Mouse (Mus musculus): ENCODE data around the gene Peg3.
"Not testable (repeated sequence)": the region's sequence is repeated elsewhere in the genome, so short reads cannot be mapped to it uniquely, and the experiment has no call there.

Peg3 gene

DNA sequence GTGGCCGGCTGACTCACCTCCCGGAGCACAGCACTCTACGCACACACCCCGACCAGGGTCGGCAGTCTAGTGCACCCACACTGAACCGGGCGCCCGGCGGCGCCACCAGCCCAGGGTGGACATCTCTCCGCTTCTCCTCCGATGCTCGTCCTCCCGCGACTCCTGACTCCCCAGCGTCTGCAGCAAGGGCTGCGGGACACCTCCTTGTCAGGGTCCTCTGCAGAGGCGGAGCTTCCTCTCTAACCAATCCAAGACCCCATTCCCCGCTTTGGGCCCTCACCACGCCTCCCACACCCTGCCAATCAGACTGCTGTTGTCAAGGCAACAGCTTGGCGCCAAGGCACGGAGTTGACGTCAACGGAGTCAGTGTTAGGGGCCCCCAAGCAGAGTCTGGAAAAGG, at the start of gene Peg3, which contains the start of gene Usp29:
Gene Peg3, minus strand, starts transcription at position 191 of the 400 bp plus-strand sequence.
Gene Usp29, plus strand, starts transcription at position 338 of the 400 bp plus-strand sequence.
- peak; percentile 50 to 64 for DNase-seq

GRCm38 (mm10) chr7:6779172-6779571, 48.9 kb upstream of the Peg3 start:
- DNase-seq: no peak

DNA sequence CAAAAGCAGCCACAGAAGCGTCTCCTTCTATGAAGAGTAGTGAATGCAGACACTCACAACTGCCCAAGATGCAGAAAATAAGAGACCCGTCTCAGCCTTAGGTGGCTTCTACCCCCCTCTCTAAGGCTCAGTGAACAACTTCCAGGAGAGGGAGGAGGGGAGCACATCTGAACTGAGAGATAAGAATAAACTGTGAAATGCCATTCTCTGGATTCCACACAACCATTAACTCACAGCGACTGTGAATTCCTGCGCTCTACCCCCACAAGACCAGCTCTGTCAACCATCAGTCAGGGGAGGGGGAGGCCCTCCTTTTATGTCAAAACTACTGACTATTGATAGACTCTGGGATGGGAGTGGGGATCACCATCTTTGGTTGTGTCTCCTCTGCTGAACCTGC, 47.5 kb upstream of the Peg3 start:
- DNase-seq: no peak

DNA sequence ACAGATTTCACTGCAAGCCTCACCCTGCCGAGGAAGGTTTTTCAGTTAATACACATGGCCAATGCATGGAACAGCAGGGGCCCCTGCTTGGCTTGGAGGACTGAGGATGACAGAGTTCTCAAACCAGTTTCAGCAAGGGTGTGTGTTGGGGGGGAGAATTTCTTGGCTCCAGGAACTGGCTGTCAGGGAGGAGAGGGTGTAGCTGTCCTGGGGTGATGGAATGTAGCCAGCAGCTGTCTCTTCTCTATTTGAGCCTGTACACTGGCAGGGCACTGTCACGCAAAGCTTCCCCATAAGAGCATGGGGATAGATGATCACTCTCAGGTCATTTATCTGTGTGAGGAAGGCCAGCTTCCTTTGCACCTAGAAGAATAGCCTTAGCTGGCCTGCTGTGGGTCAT, 46.9 kb upstream of the Peg3 start:
- DNase-seq: peak in 1 of 2 experiments; percentile 5

GRCm38 (mm10) chr7:6776314-6777059, 46.3 kb upstream of the Peg3 start:
- no peak for DNase-seq

- not testable (repeated sequence) for DNase-seq
These were observed 43.7 kb upstream of the Peg3 start for GRCm38 (mm10) chr7:6773865-6774413.

DNA sequence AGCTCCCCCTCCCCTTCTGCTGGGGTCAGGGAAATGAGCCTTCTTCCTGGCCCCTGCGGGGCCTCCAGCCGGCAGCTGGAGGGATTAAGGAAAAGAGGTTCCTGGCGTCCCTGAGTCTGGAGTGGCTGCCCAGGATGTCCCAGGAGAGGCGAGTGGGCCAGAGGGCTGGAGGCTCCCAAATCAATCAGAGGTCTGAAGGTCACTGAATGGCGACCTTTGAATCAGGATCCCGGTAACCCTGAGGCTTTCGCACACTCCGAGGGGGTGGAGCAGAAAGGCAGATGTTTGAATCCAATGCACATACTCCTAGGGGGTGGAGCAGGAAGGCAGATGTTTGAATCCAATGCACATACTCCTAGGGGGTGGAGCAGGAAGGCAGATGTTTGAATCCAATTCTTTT, 40.1 kb upstream of the Peg3 start:
- DNase-seq: no peak

DNA sequence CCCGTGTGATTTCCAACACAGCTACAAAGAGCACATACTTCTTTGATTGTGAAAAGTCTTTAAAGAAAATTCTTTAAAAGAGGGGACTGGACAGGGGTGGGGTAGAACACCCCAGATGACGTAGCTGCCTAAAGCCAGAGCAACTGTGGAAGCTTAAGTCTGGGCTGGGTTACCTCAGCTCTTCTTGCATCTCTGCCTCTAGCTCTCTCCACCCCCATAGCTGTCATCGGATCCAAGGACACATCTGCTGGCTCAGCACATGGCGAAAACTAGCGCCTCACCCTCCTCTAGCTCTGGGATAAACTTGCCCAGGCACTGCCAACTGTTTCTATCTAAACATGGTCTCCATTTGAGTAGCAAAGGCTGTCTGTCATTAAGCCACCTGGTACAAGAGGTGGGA, 35.0 kb upstream of the Peg3 start:
- DNase-seq: no peak

DNA sequence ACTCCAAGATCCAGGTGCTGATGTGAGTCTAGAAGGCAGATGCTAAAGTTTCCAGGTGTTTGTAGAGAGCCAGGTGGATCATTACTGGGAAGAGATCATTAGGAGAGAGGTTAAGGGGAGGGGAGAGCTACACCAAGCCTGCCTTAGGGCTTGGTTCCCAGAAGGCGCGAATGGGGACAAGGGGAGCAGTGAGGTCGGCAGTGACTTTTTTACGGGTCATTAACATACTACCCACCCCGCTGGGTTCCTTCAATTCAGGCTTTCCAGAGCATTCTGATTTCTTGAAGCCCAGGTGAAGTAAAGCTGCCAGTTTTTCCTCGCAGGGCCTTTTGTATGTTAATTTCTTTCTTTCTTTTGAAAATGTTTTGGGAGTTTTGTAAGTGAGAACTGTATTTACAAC, 29.9 kb upstream of the Peg3 start:
- DNase-seq: no peak

GRCm38 (mm10) chr7:6759698-6760097, 29.5 kb upstream of the Peg3 start:
- DNase-seq: no peak

- no peak for DNase-seq
These were observed 26.6 kb upstream of the Peg3 start for GRCm38 (mm10) chr7:6756777-6757291.

DNA sequence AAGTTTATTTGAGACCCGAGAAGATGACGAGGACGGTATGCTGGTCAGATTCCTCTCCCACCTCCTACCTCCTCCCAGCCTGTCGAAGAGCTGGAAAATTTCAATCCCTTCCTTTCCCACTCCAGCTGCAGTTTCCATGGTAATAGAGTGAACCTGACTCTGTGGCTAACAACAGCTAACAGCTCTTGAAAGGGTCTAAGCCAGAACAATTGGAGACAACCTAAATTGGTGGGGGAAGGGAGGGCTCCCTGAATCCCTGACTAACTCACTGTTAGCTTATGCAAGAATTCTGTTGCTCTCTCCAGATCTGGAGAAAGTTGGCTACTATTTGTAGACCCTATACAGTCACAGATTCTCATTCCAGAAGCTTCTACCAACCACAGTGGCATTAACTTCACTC, 23.2 kb upstream of the Peg3 start:
- no peak for DNase-seq

DNA sequence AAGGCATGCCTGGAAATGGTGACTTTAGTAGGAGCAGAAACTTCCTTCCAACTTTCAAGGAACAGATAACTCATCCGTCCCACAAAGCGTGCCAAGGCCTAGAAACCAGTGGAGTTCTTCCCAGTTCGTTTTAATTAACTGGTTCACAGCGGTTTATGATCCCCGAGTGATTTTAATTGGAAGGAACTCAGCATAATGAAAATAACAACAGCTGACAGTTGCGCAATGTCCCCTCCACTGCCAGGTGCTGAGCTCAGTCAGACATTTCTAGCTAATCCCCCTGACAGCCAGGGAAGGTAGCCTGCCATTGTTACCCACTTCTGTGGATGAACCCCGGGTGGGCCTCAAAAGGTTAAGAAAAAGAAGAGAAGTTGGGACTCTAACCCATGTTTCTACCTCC, 19.0 kb upstream of the Peg3 start:
- peak; percentile 3 to 7 for DNase-seq

- DNase-seq: no peak
These were observed 14.2 kb upstream of the Peg3 start for GRCm38 (mm10) chr7:6744281-6744904.

DNA sequence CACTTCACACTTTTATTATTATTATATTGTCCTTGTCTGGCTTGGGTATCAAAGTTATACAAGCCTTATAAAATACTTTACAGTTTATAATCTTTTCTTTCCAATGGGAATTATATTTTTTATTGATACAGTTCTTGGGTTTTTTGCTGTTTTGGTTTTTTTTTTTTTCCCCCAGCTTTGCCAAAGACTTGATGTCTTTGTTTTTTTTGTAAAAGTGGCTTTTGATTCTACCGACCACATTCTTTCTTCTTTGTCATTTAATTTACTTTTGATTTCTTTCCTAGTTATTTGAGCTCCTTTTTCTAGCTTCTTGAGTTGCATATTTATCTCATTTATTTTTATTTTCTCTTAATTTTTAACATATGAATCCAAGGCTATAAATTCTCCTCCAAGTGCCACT, 5.8 kb upstream of the Peg3 start:
- no peak for DNase-seq

- DNase-seq: no peak
These were observed 1.7 kb upstream of the Peg3 start for GRCm38 (mm10) chr7:6731930-6732329.

DNA sequence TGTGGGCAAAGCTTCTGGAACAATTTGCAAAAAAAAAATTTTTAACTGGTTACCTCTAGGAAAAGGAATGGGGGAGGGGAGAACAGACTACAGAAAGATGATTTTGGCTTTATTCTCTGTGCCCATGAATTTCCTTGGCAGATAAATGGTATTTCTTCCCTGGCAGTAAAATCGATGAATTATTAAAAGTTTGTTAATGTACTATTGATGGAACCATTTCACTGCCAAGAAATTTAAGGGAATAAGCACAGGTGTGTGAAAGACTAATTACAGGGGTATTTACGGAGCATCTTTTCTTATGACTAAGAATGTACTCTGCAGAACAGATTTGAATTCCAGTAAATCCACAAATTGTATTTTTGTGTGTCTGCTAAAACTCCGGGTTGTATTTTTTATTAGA, 1.1 kb upstream of the Peg3 start:
- DNase-seq: no peak

DNA sequence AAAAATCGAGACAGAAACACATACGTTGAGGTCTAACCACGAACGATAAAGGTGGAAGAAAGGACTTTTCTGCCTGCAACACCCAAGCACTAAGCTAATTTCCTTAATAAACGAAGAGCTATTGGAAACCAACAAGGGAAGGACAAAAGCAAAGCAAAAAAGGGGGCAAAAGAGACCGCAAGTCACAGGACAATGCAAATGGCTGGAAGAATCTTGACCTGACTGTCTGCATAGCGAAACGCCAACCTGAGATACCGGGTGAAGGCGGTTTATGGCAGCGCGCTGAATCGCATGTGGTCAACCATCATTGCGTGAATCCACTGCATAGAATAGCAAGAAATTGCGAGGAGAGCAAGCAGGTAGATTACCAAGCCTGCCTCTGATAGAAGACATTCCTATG, 570 bp upstream of the Peg3 start:
- no peak for DNase-seq

DNA sequence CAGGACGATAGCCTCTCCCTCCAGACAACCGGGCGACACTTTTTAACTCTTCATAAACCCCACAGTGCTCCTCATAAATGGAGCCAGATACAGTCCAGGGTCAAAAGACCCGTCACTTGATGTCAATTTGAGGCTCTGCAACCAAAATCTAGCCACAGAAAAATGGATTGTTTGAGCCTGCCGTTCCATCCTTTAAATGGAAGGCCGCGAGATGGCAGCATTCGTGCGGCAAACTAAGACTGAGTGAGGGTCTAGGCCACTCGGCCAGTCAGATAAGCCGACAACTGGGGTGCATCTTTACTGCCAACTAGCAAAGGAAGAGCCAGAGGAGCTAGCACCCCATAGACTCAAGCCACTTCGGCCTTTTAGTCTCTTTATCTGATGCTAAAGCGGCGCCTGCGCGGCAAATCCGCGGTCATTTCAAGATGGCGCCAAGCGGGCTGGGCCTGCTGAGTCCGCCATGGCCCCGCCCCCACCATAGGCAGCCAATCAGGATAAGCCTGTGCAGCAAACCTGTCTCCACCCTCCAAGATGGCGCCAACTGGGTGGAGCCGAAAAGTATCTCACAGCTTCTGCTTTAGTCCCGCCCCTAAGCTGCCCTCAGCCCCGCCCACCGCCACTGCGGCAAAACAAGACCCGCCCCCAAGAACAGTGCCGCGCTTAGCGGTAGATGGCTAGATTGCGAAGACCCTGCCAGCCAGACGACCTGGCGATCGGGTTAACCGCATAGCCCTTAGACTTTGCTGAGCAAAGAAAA, 992 bp downstream of the Peg3 start:
- DNase-seq: peak; percentile 94 to 96

GRCm38 (mm10) chr7:6728263-6728931, 1.8 kb downstream of the Peg3 start:
- DNase-seq: peak; percentile 87 to 88

DNA sequence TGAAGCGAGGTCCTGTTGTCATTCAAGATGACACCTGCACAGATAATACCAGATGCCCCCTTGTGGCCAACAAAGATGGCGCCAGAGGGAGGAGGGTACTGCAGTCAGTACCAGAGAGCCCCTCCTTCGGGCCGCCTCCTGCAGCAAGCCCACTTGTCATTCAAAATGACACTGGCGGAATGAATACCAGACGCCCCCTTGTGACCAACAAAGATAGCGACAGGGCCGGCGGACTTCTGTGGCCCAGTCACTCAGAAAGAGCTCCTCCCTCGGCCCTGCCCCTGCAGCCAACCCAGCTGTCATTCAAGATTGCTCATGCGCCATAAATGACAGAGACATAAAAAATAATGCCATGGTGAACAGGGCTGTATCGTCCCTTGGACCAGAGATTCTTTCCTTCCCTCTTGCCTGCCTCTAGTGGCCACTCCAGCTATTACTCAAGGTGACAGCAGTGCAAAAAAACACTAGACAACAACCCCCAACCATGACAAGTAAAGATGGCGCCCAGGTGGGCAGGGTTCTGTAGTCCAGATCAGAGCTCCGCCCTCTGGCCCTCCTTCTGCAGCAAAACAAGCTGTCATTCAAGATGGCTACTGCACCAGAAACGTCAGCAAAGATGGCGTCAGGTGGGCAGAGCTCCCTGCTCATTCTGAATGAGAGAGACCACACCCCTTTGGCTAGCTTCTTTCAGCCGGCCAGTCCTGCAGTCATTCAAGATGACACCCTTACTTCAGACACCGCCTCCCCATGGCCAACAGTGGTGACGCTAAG, 2.7 kb downstream of the Peg3 start:
- DNase-seq: peak; percentile 73 to 75

- no peak for DNase-seq
These were observed 20.8 kb downstream of the Peg3 start for GRCm38 (mm10) chr7:6709396-6709795.

All from lung, adult 18-20 months (tissue).